Mouse (Mus musculus): ENCODE results near the gene Gimap7. TPM values are rescaled to one million over a fixed set of nuclear protein-coding genes. Genes with fewer than 3 reads are reported as not detected.

Gimap7 gene
- polyA plus RNA-seq, 2 experiments from 2014 or later = 444 to 529 TPM

GRCm38 (mm10) chr6:48741711-48742206 is 23.3 kb downstream of the Gimap7 start:
- ATAC-seq = peak; percentile 6

DNA sequence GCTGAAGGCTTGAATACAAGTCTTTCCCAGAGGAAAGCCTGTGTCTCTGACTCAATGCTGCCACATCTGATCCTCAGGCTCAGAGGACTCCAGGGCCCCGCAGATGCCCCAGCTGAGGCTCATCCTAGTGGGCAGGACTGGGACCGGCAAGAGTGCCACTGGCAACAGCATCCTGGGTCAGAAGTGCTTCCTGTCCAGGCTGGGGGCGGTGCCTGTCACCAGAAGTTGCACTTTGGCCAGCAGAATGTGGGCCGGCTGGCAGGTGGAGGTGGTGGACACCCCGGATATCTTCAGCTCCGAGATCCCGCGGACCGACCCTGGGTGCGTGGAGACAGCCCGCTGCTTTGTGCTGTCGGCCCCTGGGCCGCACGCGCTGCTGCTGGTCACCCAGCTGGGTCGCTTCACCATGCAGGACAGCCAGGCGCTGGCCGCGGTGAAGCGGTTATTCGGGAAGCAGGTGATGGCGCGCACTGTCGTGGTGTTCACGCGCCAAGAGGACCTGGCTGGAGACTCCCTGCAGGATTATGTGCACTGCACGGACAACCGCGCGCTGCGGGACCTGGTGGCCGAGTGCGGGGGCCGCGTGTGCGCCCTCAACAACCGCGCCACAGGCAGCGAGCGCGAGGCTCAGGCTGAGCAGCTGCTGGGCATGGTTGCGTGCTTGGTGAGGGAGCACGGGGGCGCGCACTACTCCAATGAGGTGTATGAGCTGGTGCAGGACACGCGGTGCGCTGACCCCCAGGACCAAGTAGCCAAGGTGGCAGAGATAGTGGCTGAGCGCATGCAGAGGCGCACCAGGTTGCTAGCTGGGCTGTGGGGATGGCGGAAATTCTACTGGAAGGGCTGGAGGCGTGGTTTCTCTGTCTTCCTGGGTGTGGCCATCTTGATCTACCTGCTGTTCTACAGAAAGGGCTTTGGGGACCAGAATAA is 24.3 kb downstream of the Gimap7 start:
- no peak for ATAC-seq

- no peak for ATAC-seq
Observed at GRCm38 (mm10) chr6:48745490-48745889, 27.1 kb downstream of the Gimap7 start.

GRCm38 (mm10) chr6:48745959-48746889 is 27.8 kb downstream of the Gimap7 start, which contains the start of gene Gimap5:
Gene Gimap5 (plus strand): TSS chr6:48746197.
- peak; percentile 48 for ATAC-seq

DNA sequence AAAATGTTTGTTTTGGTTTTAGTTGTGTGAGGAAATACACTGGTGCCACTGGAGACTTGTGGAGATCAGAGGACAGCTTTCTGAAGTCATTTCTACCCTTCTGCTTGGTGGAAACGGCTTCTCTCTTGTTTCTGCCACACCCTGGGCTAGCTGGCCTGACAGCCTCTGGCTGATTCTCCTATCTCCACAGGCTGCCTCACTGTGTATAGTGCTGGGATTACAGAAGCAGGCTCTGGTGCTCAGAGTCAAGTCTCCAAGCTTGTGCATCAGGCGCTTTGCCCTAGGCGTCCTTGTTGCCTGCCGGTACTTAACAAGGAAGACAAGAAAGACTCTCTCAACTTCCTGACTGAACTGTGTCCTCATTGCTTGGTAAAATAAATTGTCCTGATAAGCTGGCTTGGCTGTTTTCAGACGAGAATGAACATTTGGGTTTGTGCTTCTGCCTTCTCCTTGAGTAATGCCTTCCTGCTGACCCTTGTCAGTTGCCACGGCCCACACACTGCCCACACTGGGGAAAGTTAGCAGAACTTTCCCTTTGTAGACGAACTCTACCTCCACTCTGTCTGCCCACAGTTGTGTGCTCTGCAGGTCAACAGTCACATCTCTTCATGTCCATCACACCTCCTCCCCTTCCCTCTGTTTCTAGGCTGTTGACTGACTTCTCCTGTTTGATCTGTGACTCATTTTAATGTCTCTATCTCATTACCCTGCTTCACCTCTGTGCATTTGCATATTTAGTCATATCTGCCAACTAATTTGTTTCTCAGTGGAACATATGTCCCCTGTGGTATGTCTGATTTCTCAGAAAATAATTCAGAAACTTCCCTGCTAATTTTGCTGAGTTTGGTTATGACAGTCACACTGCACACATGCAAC is 28.9 kb downstream of the Gimap7 start:
- peak; percentile 66 for ATAC-seq

GRCm38 (mm10) chr6:48763567-48764270 is 45.3 kb downstream of the Gimap7 start:
- ATAC-seq = peak; percentile 21

DNA sequence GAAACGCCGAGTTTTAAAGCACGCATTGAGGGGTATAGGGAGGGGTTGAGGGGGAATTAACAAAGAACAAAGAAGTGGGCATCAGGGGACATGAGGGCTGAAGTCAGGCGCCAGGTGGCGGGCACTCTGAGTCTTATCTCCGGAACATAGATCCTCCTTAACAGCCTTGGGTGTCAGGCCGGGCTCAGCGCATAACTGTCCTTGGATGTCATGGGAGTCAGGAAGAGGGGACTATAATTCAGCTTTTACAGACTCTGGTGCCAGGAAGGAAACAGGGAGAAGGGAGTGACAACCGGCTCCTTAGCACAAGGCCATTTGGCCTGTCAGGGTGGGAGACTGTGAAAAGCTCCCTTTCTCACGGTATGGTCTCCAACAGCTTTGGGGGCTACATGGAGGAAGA is 46.1 kb downstream of the Gimap7 start:
- ATAC-seq = no peak

DNA sequence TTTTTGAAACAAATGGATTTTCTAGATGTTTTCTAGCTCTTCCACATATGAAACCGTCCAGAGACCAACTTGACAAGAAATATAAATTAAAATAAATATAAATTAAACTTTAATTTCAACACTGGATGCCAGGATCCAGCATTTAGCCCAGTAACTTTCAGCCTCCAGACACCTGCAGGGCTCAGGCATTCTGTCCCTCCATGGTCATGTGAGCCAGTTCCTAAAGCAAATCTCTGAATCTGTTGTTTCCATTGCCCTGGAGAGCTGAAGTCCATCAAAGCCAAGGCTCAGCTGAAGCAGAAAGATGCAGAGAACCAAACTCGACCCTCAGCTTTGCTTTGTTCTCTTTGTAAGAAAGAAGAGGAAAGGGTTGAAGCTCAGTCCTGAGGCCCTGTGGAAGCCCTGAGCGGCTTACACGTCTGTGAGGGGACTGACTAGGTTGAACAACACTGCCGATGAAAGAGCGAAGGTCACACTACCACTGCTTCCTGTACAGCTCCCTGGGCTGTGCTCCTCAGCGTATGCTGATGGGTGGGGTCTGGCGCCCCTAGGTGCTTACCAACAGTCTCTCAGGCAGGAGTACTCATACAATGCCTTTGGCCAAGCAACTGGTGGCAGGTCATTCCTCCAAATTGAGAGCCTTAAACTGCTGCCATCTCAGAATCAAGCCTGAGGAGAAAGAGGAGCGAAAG is 49.9 kb downstream of the Gimap7 start:
- peak; percentile 66 for ATAC-seq

GRCm38 (mm10) chr6:48768933-48769332 is 50.5 kb downstream of the Gimap7 start:
- peak; percentile 3 for ATAC-seq

DNA sequence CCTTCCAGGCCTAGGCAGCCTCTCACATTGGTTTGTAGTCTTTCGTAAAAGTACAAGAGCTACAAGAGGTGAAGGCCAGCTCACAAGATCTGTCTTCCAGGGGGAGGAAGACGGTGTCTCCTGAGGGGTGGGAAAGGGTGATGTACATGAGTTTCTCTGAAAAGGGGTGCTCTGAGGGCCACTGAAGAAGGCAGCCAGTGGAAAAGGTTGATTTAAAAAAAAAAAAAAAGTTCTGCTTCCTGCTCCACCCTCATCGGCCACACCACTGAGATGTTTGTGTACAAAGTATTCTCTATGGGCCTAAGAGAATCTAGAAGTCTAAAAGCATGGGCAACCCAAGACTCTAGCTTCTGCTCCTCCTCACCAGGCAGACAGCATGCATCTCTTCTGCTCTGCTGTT is 52.3 kb downstream of the Gimap7 start, which contains the start of gene Gimap3:
Gimap3 (minus strand) TSS at position 156 of the 400 bp plus-strand sequence.
- peak; percentile 70 for ATAC-seq

DNA sequence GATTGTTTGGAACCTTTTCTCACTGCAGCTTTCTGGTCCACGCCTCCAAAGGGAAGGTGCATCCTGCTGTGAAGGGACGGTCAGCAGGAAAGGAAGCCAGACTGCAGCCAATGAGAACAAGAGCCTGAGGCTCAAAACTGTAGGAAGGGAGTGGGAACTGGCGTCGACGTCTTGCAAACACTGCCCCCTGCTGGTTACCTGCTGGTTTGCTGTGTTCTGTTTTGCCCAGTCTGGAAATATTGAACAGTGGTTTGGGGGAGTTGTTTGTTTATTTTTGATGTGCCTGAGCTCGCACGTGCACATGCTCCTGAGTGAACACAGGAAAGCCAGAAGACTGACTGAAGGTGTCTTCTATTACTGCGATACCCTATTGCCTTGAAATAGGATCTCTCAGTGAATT is 53.6 kb downstream of the Gimap7 start:
- no peak for ATAC-seq

Other genes with a start within 250 kb of the Gimap7 start
- not detected for gene Atp6v0e2, start 181.0 kb upstream of the Gimap7 start, polyA plus RNA-seq (2017; shearing (Covaris generic))
- gene Lrrc61, start 163.8 kb upstream of the Gimap7 start, polyA plus RNA-seq (2017; shearing (Covaris generic)) = 10 to 100 TPM; 35.8 to 39.8 TPM
- gene Rarres2, start 145.8 kb upstream of the Gimap7 start, polyA plus RNA-seq (2017; shearing (Covaris generic)) = under 1 TPM in 1 of 2 experiments, not detected in 1; 0.83 TPM
- not detected for gene Gm45021, start 129.0 kb upstream of the Gimap7 start, polyA plus RNA-seq (2017; shearing (Covaris generic))
- gene Repin1, start 124.7 kb upstream of the Gimap7 start, polyA plus RNA-seq (2017; shearing (Covaris generic)) = 1 to 10 TPM; 2.1 to 3.3 TPM
- gene Gm44965, start 124.7 kb upstream of the Gimap7 start, polyA plus RNA-seq (2017; shearing (Covaris generic)) = not detected
- 1 to 10 TPM; 4.8 to 6.1 TPM for gene Zfp775, start 116.6 kb upstream of the Gimap7 start, polyA plus RNA-seq (2017; shearing (Covaris generic))
- 1 to 10 TPM; 1.2 to 1.7 TPM for gene AI854703, start 91.9 kb upstream of the Gimap7 start, polyA plus RNA-seq (2017; shearing (Covaris generic))
- 100 to 1,000 TPM in 1 of 2 experiments, 10 to 100 TPM in 1; 97.4 to 135 TPM for gene Gimap8, start 71.4 kb upstream of the Gimap7 start, polyA plus RNA-seq (2017; shearing (Covaris generic))
- 100 to 1,000 TPM; 237 to 239 TPM for gene Gimap9, start 42.5 kb upstream of the Gimap7 start, polyA plus RNA-seq (2017; shearing (Covaris generic))
- 1,000 to 10,000 TPM; 1,705 to 1,816 TPM for gene Gimap4, start 34.1 kb upstream of the Gimap7 start, polyA plus RNA-seq (2017; shearing (Covaris generic))
- gene Gimap6, start 10.4 kb upstream of the Gimap7 start, polyA plus RNA-seq (2017; shearing (Covaris generic)) = 100 to 1,000 TPM; 849 to 944 TPM
- gene Gm28053, start within 50 bp of the Gimap7 start, polyA plus RNA-seq (2017; shearing (Covaris generic)) = 10 to 100 TPM; 42.8 to 45.0 TPM
- 100 to 1,000 TPM; 321 to 429 TPM for gene Gimap1, start 20.4 kb downstream of the Gimap7 start, polyA plus RNA-seq (2017; shearing (Covaris generic))
- gene Gimap5, start 27.6 kb downstream of the Gimap7 start, polyA plus RNA-seq (2017; shearing (Covaris generic)) = 100 to 1,000 TPM; 198 to 220 TPM
- 1,000 to 10,000 TPM; 1,102 to 1,198 TPM for gene Gimap3, start 52.2 kb downstream of the Gimap7 start, polyA plus RNA-seq (2017; shearing (Covaris generic))
- 10 to 100 TPM; 14.5 to 16.2 TPM for gene Tmem176a, start 122.3 kb downstream of the Gimap7 start, polyA plus RNA-seq (2017; shearing (Covaris generic))
- 10 to 100 TPM; 19.4 to 29.2 TPM for gene Tmem176b, start 122.9 kb downstream of the Gimap7 start, polyA plus RNA-seq (2017; shearing (Covaris generic))
- gene Aoc1, start 154.3 kb downstream of the Gimap7 start, polyA plus RNA-seq (2017; shearing (Covaris generic)) = not detected
- not detected for gene 1600015I10Rik, start 211.3 kb downstream of the Gimap7 start, polyA plus RNA-seq (2017; shearing (Covaris generic))